Mouse (Mus musculus): Measurements from ENCODE around the gene Ftl1. TPM values are rescaled to one million over a fixed set of nuclear protein-coding genes. Genes with fewer than 3 reads are reported as not detected.
A peak's percentile ranks its signal among the peaks of the same experiment; 100 is the strongest.

The Ftl1 gene
- polyA plus RNA-seq, 1 experiment from 2014 or later: 8,262 TPM

- peak overlapping the region; percentile 98 for H3K27ac ChIP-seq
- DNase-seq (no peak), ATAC-seq (ENCODE audit: low read depth) (no peak)
- H3K9ac ChIP-seq: peak overlapping the region; percentile 63
- H3K9me3 ChIP-seq (replicated peaks): no peaks in the 10 kb centered on the region
- peak overlapping the region; percentile 45 for H3K4me3 ChIP-seq (replicated peaks)
- H3K27me3 ChIP-seq: no peaks in the 10 kb centered on the region
- H3K36me3 ChIP-seq: peaks cover 62% of the 10 kb centered on the region
- 83% methylated on average over 4 of the region's 4 CpGs for WGBS (ENCODE audit: insufficient replicate concordance)
- peak overlapping the region; percentile 81 for H3K4me2 ChIP-seq
- peaks cover 82% of the 10 kb centered on the region for H3K4me1 ChIP-seq (replicated peaks)
Measured at GRCm38 (mm10) chr7:45461781-45462180, 2.1 kb upstream of the Ftl1 start.

DNA sequence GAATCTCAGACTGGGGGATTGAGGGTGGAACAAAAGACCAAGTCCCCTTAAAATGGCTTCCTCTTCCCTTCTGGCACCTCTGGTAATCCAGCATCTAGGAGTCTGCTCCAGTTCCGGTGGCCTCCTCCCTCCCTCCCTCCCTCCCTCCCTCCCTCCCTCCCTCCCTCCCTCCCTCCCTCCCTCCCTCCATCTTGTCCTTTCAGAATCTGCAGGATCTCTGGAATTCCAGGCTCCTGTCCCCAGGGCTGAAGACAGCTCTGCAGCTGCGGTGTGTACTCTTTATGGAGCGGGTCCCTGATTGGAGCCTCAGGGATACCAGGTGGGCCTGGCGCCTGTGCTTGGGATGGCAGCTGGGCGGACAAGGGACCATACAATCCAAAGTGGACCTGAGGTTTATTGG lies 1.6 kb upstream of the Ftl1 start:
- H3K4me3 ChIP-seq (replicated peaks): peak overlapping the region; percentile 78
- H3K27me3 ChIP-seq: no peaks in the 10 kb centered on the region
- peaks cover 63% of the 10 kb centered on the region for H3K36me3 ChIP-seq
- H3K4me1 ChIP-seq (replicated peaks): peaks cover 86% of the 10 kb centered on the region
- DNase-seq (no peak), ATAC-seq (ENCODE audit: low read depth) (peak; percentile 10)
- no peaks in the 10 kb centered on the region for H3K9me3 ChIP-seq (replicated peaks)
- H3K9ac ChIP-seq: peak overlapping the region; percentile 81
- peak overlapping the region; percentile 81 for H3K4me2 ChIP-seq
- WGBS (ENCODE audit: insufficient replicate concordance): 71% methylated on average over 5 of the region's 5 CpGs
- H3K27ac ChIP-seq: peak overlapping the region; percentile 98

- peak; percentile 75 for ATAC-seq (ENCODE audit: low read depth)
- peaks cover 86% of the 10 kb centered on the region for H3K4me1 ChIP-seq (replicated peaks)
- WGBS (ENCODE audit: insufficient replicate concordance): 1% methylated on average over 13 of the region's 13 CpGs
Measured at GRCm38 (mm10) chr7:45460860-45461314, 1.2 kb upstream of the Ftl1 start.

GRCm38 (mm10) chr7:45460377-45460776 lies 693 bp upstream of the Ftl1 start:
- H3K4me1 ChIP-seq (replicated peaks): peaks cover 81% of the 10 kb centered on the region
- DNase-seq: no peak
- H3K27ac ChIP-seq: peak overlapping the region; percentile 98
- peak overlapping the region; percentile 78 for H3K4me3 ChIP-seq (replicated peaks)
- peak overlapping the region; percentile 81 for H3K9ac ChIP-seq
- 34% methylated on average over 7 of the region's 7 CpGs for WGBS (ENCODE audit: insufficient replicate concordance)
- H3K27me3 ChIP-seq: no peaks in the 10 kb centered on the region
- peak overlapping the region; percentile 81 for H3K4me2 ChIP-seq
- peaks cover 64% of the 10 kb centered on the region for H3K36me3 ChIP-seq
- ATAC-seq (ENCODE audit: low read depth): no peak
- no peaks in the 10 kb centered on the region for H3K9me3 ChIP-seq (replicated peaks)

More at GRCm38 (mm10) chr7:45460860-45461314, 1.2 kb upstream of the Ftl1 start:
- Histone ChIP-seq H3K27ac (peak overlapping the region; percentile 98), H3K9me3 (replicated peaks) (no peaks in the 10 kb centered on the region), H3K9ac (peak overlapping the region; percentile 81), H3K36me3 (peaks cover 63% of the 10 kb centered on the region), H3K4me3 (replicated peaks) (peak overlapping the region; percentile 78), H3K27me3 (no peaks in the 10 kb centered on the region), H3K4me2 (peak overlapping the region; percentile 81)
- peak; percentile 86 for DNase-seq

- H3K27me3 ChIP-seq: no peaks in the 10 kb centered on the region
- under 1% methylated on average over 42 of the region's 43 CpGs for WGBS (ENCODE audit: insufficient replicate concordance)
- peak; percentile 61 for DNase-seq
- H3K9me3 ChIP-seq (replicated peaks): no peaks in the 10 kb centered on the region
- H3K4me2 ChIP-seq: peak overlapping the region; percentile 81
- H3K4me3 ChIP-seq (replicated peaks): peak overlapping the region; percentile 78
- peaks cover 67% of the 10 kb centered on the region for H3K4me1 ChIP-seq (replicated peaks)
- H3K9ac ChIP-seq: peak overlapping the region; percentile 95
- H3K27ac ChIP-seq: peak overlapping the region; percentile 98
- peaks cover 58% of the 10 kb centered on the region for H3K36me3 ChIP-seq
- ATAC-seq (ENCODE audit: low read depth): peak; percentile 34
Measured at GRCm38 (mm10) chr7:45458748-45459563, 728 bp downstream of the Ftl1 start.

DNA sequence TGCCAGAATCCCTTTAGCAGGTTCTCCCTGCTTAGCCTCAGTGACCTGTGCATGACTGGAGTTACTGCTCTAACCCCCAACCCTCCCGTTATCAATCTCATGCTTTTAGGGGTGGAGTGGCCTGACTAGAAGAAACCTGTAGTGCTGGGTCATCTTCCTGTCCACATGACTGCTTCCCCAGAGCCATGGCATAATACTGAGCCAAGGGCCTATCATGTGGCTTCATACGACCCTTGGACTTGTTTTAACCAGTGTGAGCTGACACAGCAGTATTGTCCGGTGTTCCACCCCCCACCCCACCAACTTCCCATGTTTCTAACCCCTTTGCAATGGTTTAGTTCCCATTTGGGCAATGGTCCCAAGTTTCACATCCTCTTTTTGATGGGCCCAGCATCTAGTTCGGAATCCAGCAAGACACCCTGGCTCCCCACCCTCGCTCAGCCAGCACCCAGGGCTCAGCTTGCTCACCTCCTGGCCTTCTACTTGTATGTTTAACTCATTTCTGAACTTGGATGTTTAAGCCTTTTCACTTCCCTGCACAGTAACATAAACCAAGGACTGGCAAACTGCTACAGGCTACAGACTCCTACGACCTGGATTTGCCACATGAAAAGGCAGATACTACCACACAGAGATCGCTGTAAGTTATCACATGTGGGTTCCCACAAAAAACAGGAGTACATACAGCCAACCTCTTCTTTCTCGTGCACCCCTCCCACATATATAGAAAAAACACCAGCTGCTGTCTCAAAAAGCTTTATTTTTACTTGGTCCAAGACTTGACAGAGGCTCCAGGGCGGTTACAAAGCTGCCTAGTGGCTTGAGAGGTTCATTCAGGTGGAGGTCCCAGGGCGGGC lies 2.3 kb downstream of the Ftl1 start:
- Histone ChIP-seq H3K4me3 (replicated peaks) (peak overlapping the region; percentile 78), H3K9me3 (replicated peaks) (no peaks in the 10 kb centered on the region), H3K27me3 (no peaks in the 10 kb centered on the region), H3K36me3 (peaks cover 47% of the 10 kb centered on the region), H3K9ac (peak overlapping the region; percentile 95), H3K4me1 (replicated peaks) (peaks cover 53% of the 10 kb centered on the region), H3K27ac (peak overlapping the region; percentile 98), H3K4me2 (peak overlapping the region; percentile 81)
- WGBS (ENCODE audit: insufficient replicate concordance): 44% methylated on average over 10 of the region's 10 CpGs
- peak; percentile 63 for DNase-seq
- peak; percentile 19 for ATAC-seq (ENCODE audit: low read depth)

DNA sequence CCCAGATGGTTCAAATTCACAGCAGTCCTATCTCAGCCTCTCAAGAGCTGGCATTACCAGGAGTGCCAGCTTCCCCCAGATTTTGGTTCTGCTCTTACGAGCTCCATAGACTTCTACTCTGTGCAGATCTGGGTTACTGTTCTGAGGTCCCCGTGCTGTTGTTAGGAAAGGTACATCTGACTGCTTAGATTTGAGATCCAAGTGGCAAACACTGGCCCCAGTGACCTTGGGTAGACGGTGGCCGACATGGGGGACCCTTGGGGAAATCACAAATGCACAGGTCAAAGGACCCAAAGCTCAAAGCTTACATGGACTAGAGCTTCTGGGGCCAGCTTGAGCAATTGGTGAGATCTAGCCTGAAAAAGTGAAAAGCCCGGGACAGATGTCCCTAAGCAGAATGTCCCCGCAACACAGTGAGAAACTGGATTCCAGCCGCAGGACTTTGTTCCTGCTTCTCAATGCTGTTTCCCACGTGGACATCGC lies 2.9 kb downstream of the Ftl1 start:
- DNase-seq (no peak), ATAC-seq (ENCODE audit: low read depth) (no peak)
- H3K27ac ChIP-seq: peak overlapping the region; percentile 98
- H3K9me3 ChIP-seq (replicated peaks): no peaks in the 10 kb centered on the region
- H3K9ac ChIP-seq: peak overlapping the region; percentile 95
- H3K4me1 ChIP-seq (replicated peaks): peaks cover 53% of the 10 kb centered on the region
- peak overlapping the region; percentile 81 for H3K4me2 ChIP-seq
- peaks cover 42% of the 10 kb centered on the region for H3K36me3 ChIP-seq
- no peaks in the 10 kb centered on the region for H3K27me3 ChIP-seq
- peak overlapping the region; percentile 78 for H3K4me3 ChIP-seq (replicated peaks)
- 42% methylated on average over 9 of the region's 9 CpGs for WGBS (ENCODE audit: insufficient replicate concordance)

DNA sequence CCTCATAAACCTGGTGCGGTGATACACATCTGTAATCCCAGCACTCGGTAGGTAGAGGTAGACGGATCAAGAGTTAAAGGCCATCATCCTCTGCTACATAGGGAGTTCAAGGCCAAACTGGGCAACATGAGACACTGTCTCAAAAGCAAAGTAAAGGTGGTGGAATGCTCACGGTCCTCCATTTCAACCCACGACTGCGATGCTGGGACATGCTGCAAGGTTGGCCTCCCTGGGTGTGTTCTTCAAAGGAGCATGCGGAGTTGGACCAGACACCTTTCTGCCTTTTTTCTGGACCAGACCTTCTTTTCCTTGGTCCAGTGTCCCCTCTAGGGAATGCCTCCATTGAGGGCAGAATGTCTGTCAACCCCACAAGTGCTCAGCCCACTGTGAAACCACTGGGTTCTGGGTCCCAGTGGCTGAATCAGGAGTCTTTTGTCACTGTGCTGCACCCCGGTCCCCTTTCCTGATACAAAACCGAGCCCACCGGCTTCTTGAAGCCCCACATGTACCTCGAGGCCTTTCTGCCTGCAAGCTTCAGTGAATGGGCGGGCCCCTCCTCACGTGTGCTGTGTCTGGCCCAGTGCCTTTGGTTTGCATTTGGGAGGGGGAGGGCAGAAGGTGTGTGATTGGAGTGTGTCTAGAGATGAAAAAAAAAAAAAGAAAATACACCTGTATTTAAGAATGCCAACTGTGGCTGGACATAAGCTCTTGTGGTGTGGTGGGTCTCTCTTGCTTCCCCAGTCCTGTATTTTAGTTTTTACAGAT lies 3.6 kb downstream of the Ftl1 start:
- Histone ChIP-seq H3K27ac (peak overlapping the region; percentile 98), H3K4me1 (replicated peaks) (peaks cover 53% of the 10 kb centered on the region), H3K36me3 (peaks cover 38% of the 10 kb centered on the region), H3K9me3 (replicated peaks) (no peaks in the 10 kb centered on the region), H3K4me3 (replicated peaks) (peak overlapping the region; percentile 78; the same call in 1 of the 2 replicates), H3K9ac (no peak overlapping the region), H3K4me2 (peak overlapping the region; percentile 23; the same call in 1 of the 2 replicates), H3K27me3 (no peaks in the 10 kb centered on the region)
- DNase-seq (no peak), ATAC-seq (ENCODE audit: low read depth) (no peak)
- 78% methylated on average over 13 of the region's 13 CpGs for WGBS (ENCODE audit: insufficient replicate concordance)

DNA sequence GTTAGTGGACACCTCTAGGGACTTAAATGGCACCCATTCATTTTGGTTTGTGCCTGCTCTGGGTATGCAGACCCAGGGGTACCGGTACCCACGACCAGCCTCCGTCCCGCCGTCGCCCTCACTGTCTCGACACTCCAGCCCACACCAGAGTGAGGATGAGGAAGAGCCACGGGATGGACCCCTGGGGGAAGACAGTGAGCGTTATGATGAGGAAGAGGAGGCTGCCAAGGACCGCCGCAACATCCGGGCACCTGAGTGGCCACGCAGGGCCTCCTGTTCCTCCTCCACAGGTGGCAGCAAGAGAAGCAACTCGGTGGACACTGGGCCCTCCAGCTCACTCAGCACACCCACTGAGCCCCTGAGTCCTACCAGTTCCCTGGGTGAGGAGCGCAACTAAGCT lies 4.7 kb downstream of the Ftl1 start:
- 0 out of 2 replicates have a peak overlapping the region, but pooled peaks have one; percentile 98 for H3K27ac ChIP-seq
- ATAC-seq (ENCODE audit: low read depth): no peak
- H3K9me3 ChIP-seq (replicated peaks): no peaks in the 10 kb centered on the region
- H3K4me3 ChIP-seq (replicated peaks): no peak overlapping the region
- H3K36me3 ChIP-seq: peaks cover 38% of the 10 kb centered on the region
- H3K27me3 ChIP-seq: no peaks in the 10 kb centered on the region
- H3K9ac ChIP-seq: no peak overlapping the region
- H3K4me2 ChIP-seq: no peak overlapping the region
- peaks cover 44% of the 10 kb centered on the region for H3K4me1 ChIP-seq (replicated peaks)
- whole genome bisulfite sequencing (ENCODE audit: insufficient replicate concordance): 89% methylated on average over 15 of the region's 15 CpGs
- DNase-seq: no peak

- Histone ChIP-seq H3K4me2 (peak overlapping the region; percentile 26; the same call in 1 of the 2 replicates), H3K9me3 (replicated peaks) (no peaks in the 10 kb centered on the region), H3K4me1 (replicated peaks) (peaks cover 34% of the 10 kb centered on the region), H3K27me3 (no peaks in the 10 kb centered on the region), H3K27ac (no peak overlapping the region), H3K4me3 (replicated peaks) (no peak overlapping the region), H3K9ac (0 out of 2 replicates have a peak overlapping the region, but pooled peaks have one; percentile 11), H3K36me3 (peaks cover 19% of the 10 kb centered on the region; the same call in 1 of the 2 replicates)
- 53% methylated on average over 23 of the region's 23 CpGs for WGBS (ENCODE audit: insufficient replicate concordance)
- DNase-seq (peak; percentile 78), ATAC-seq (ENCODE audit: low read depth) (peak; percentile 80)
Measured at GRCm38 (mm10) chr7:45451344-45451982, 8.2 kb downstream of the Ftl1 start.

All from liver, embryonic 13.5 days (tissue).